Mouse (Mus musculus): ENCODE measurements around the gene Rbfox2. TPM values are rescaled to one million over a fixed set of nuclear protein-coding genes. Genes with fewer than 3 reads are reported as not detected.

The Rbfox2 gene
- polyA plus RNA-seq, 1 experiment from 2014 or later: 16.8 TPM

GRCm38 (mm10) chr15:77350117-77350516 lies 43.3 kb upstream of the Rbfox2 start:
- H3K4me3 ChIP-seq (ENCODE audit: low read depth, low read length): no peak overlapping the region
- H3K9me3 ChIP-seq (ENCODE audit: control insufficient read depth): no peaks in the 10 kb centered on the region
- no peaks in the 10 kb centered on the region for H3K36me3 ChIP-seq (ENCODE audit: control insufficient read depth, insufficient read depth)
- 89% methylated on average over 7 of the region's 7 CpGs for WGBS
- no peak overlapping the region for H3K9ac ChIP-seq (ENCODE audit: low read depth, low read length)
- ATAC-seq: no peak
- H3K4me2 ChIP-seq (replicated peaks; ENCODE audit: low read depth): no peak overlapping the region
- no peak overlapping the region for H3K27ac ChIP-seq (ENCODE audit: low read depth, low read length)
- no peaks in the 10 kb centered on the region for H3K27me3 ChIP-seq (replicated peaks; ENCODE audit: control insufficient read depth, insufficient read depth, low read length)
- H3K4me1 ChIP-seq (replicated peaks; ENCODE audit: control insufficient read depth, insufficient read depth, low read length): no peaks in the 10 kb centered on the region
- no peak for TF ChIP-seq CTCF (IDR thresholded peaks at IDR 0.05; ENCODE audit: low read depth)

GRCm38 (mm10) chr15:77348146-77348545 lies 41.3 kb upstream of the Rbfox2 start:
- H3K4me3 ChIP-seq (ENCODE audit: low read depth, low read length): no peak overlapping the region
- H3K36me3 ChIP-seq (ENCODE audit: control insufficient read depth, insufficient read depth): no peaks in the 10 kb centered on the region
- no peak overlapping the region for H3K4me2 ChIP-seq (replicated peaks; ENCODE audit: low read depth)
- no peak overlapping the region for H3K27ac ChIP-seq (ENCODE audit: low read depth, low read length)
- H3K4me1 ChIP-seq (replicated peaks; ENCODE audit: control insufficient read depth, insufficient read depth, low read length): peaks cover 7% of the 10 kb centered on the region; the same call in 1 of the 2 replicates
- H3K9me3 ChIP-seq (ENCODE audit: control insufficient read depth): no peaks in the 10 kb centered on the region
- H3K9ac ChIP-seq (ENCODE audit: low read depth, low read length): no peak overlapping the region
- ATAC-seq: no peak
- no peak for TF ChIP-seq CTCF (IDR thresholded peaks at IDR 0.05; ENCODE audit: low read depth)
- no peaks in the 10 kb centered on the region for H3K27me3 ChIP-seq (replicated peaks; ENCODE audit: control insufficient read depth, insufficient read depth, low read length)
- WGBS: 71% methylated on average over 7 of the region's 7 CpGs

GRCm38 (mm10) chr15:77344127-77345125 lies 37.6 kb upstream of the Rbfox2 start:
- Histone ChIP-seq H3K27ac (ENCODE audit: low read depth, low read length) (peak overlapping the region; percentile 58), H3K4me3 (ENCODE audit: low read depth, low read length) (no peak overlapping the region), H3K9me3 (ENCODE audit: control insufficient read depth) (no peaks in the 10 kb centered on the region), H3K36me3 (ENCODE audit: control insufficient read depth, insufficient read depth) (no peaks in the 10 kb centered on the region), H3K4me2 (replicated peaks; ENCODE audit: low read depth) (peak overlapping the region; percentile 61), H3K27me3 (replicated peaks; ENCODE audit: control insufficient read depth, insufficient read depth, low read length) (no peaks in the 10 kb centered on the region), H3K9ac (ENCODE audit: low read depth, low read length) (0 out of 2 replicates have a peak overlapping the region, but pooled peaks have one; percentile 19), H3K4me1 (replicated peaks; ENCODE audit: control insufficient read depth, insufficient read depth, low read length) (peaks cover 10% of the 10 kb centered on the region; the same call in 1 of the 2 replicates)
- ATAC-seq: no peak; the same call in 1 of the 2 replicates
- WGBS: 47% methylated on average over 17 of the region's 17 CpGs
- no peak for TF ChIP-seq CTCF (IDR thresholded peaks at IDR 0.05; ENCODE audit: low read depth)

GRCm38 (mm10) chr15:77343527-77344091 lies 36.8 kb upstream of the Rbfox2 start:
- Histone ChIP-seq H3K27ac (ENCODE audit: low read depth, low read length) (peak overlapping the region; percentile 58), H3K9ac (ENCODE audit: low read depth, low read length) (0 out of 2 replicates have a peak overlapping the region, but pooled peaks have one; percentile 19), H3K27me3 (replicated peaks; ENCODE audit: control insufficient read depth, insufficient read depth, low read length) (no peaks in the 10 kb centered on the region), H3K9me3 (ENCODE audit: control insufficient read depth) (no peaks in the 10 kb centered on the region), H3K4me1 (replicated peaks; ENCODE audit: control insufficient read depth, insufficient read depth, low read length) (peaks cover 10% of the 10 kb centered on the region; the same call in 1 of the 2 replicates), H3K4me3 (ENCODE audit: low read depth, low read length) (peak overlapping the region; percentile 9; the same call in 1 of the 2 replicates), H3K36me3 (ENCODE audit: control insufficient read depth, insufficient read depth) (no peaks in the 10 kb centered on the region), H3K4me2 (replicated peaks; ENCODE audit: low read depth) (peak overlapping the region; percentile 61)
- ATAC-seq: peak; percentile 55; the same call in 1 of the 2 replicates
- peak; percentile 92 for TF ChIP-seq CTCF (IDR thresholded peaks at IDR 0.05; ENCODE audit: low read depth)
- WGBS: 10% methylated on average over 13 of the region's 13 CpGs

GRCm38 (mm10) chr15:77342962-77343526 lies 36.2 kb upstream of the Rbfox2 start:
- Histone ChIP-seq H3K27me3 (replicated peaks; ENCODE audit: control insufficient read depth, insufficient read depth, low read length) (no peaks in the 10 kb centered on the region), H3K9me3 (ENCODE audit: control insufficient read depth) (no peaks in the 10 kb centered on the region), H3K4me2 (replicated peaks; ENCODE audit: low read depth) (peak overlapping the region; percentile 61), H3K9ac (ENCODE audit: low read depth, low read length) (no peak overlapping the region; the same call in 1 of the 2 replicates), H3K4me3 (ENCODE audit: low read depth, low read length) (peak overlapping the region; percentile 9; the same call in 1 of the 2 replicates), H3K27ac (ENCODE audit: low read depth, low read length) (no peak overlapping the region; the same call in 1 of the 2 replicates), H3K4me1 (replicated peaks; ENCODE audit: control insufficient read depth, insufficient read depth, low read length) (peaks cover 10% of the 10 kb centered on the region; the same call in 1 of the 2 replicates), H3K36me3 (ENCODE audit: control insufficient read depth, insufficient read depth) (no peaks in the 10 kb centered on the region)
- TF ChIP-seq CTCF (IDR thresholded peaks at IDR 0.05; ENCODE audit: low read depth): no peak
- WGBS: 34% methylated on average over 18 of the region's 18 CpGs
- no peak for ATAC-seq

GRCm38 (mm10) chr15:77342005-77342404 lies 35.2 kb upstream of the Rbfox2 start:
- peak; percentile 44 for TF ChIP-seq CTCF (IDR thresholded peaks at IDR 0.05; ENCODE audit: low read depth)
- Histone ChIP-seq H3K9me3 (ENCODE audit: control insufficient read depth) (no peaks in the 10 kb centered on the region), H3K27me3 (replicated peaks; ENCODE audit: control insufficient read depth, insufficient read depth, low read length) (no peaks in the 10 kb centered on the region), H3K4me1 (replicated peaks; ENCODE audit: control insufficient read depth, insufficient read depth, low read length) (peaks cover 10% of the 10 kb centered on the region; the same call in 1 of the 2 replicates), H3K36me3 (ENCODE audit: control insufficient read depth, insufficient read depth) (no peaks in the 10 kb centered on the region), H3K4me3 (ENCODE audit: low read depth, low read length) (no peak overlapping the region), H3K4me2 (replicated peaks; ENCODE audit: low read depth) (no peak overlapping the region), H3K27ac (ENCODE audit: low read depth, low read length) (no peak overlapping the region), H3K9ac (ENCODE audit: low read depth, low read length) (no peak overlapping the region)
- ATAC-seq: no peak
- WGBS: 89% methylated on average over 6 of the region's 6 CpGs

Data from intestine, postnatal 0 days (tissue).